In genomic region chr17:17446683-17447082, GRCm38 (mm10) we compare ENCODE assay signal across 35 mouse cellular contexts.
"Had no signal": no experiment of that assay in that cellular context is flagged by ENCODE, and none has a peak within 500 bp of the region (broad histone marks: within the 10 kb centered on the region; RNA-seq: fewer than 3 reads in every experiment).

No protein-coding gene starts in this region.

- H3K9me3 ChIP-seq: heart, embryonic 10.5 days; heart, embryonic 12.5 days; heart, embryonic 13.5 days; heart, embryonic 15.5 days; hindbrain, embryonic 10.5 days; hindbrain, embryonic 12.5 days; hindbrain, embryonic 13.5 days; hindbrain, embryonic 15.5 days; intestine, embryonic 15.5 days; kidney, embryonic 15.5 days had no signal

- DNase-seq: heart, postnatal 10 days; heart, postnatal 14 days; heart, postnatal 36 days; heart, postnatal 4 days; kidney, adult 11 months; kidney, adult 18-20 months; kidney, adult 2 months; kidney, adult 8-10 months; kidney, adult 9 months; kidney, postnatal 10 days; kidney, postnatal 14 days; kidney, postnatal 25 days; kidney, postnatal 36 days; kidney, postnatal 4 days; layer of hippocampus, adult 9-11 months; layer of hippocampus, postnatal 36 days had no signal

- H3K9ac ChIP-seq: heart, embryonic 12.5 days; heart, embryonic 13.5 days; heart, embryonic 15.5 days; hindbrain, embryonic 12.5 days; hindbrain, embryonic 13.5 days; hindbrain, embryonic 14.5 days; hindbrain, embryonic 15.5 days; intestine, embryonic 15.5 days; kidney, embryonic 15.5 days had no signal

- H3K36me3 ChIP-seq: heart, embryonic 10.5 days; heart, embryonic 12.5 days; heart, embryonic 13.5 days; heart, embryonic 15.5 days; hindbrain, embryonic 12.5 days; hindbrain, embryonic 13.5 days; hindbrain, embryonic 15.5 days; intestine, embryonic 15.5 days; kidney, embryonic 15.5 days had no signal

- H3K27me3 ChIP-seq: heart, embryonic 12.5 days; heart, embryonic 13.5 days; heart, embryonic 15.5 days; hindbrain, embryonic 12.5 days; hindbrain, embryonic 13.5 days; hindbrain, embryonic 15.5 days; intestine, embryonic 15.5 days; kidney, embryonic 15.5 days had no signal

- H3K4me2 ChIP-seq: heart, embryonic 11.5 days; heart, embryonic 12.5 days; heart, embryonic 13.5 days; heart, embryonic 15.5 days; hindbrain, embryonic 12.5 days; hindbrain, embryonic 13.5 days; hindbrain, embryonic 14.5 days; hindbrain, embryonic 15.5 days; intestine, embryonic 15.5 days; kidney, embryonic 15.5 days had no signal

- H3K27ac ChIP-seq: heart, embryonic 10.5 days; heart, embryonic 13.5 days; heart, embryonic 15.5 days; hindbrain, embryonic 10.5 days; hindbrain, embryonic 12.5 days; hindbrain, embryonic 13.5 days; hindbrain, embryonic 14.5 days; hindbrain, embryonic 15.5 days; hindbrain, postnatal 0 days; intestine, embryonic 15.5 days; kidney, embryonic 15.5 days; kidney, postnatal 0 days; layer of hippocampus, adult 2 months had no signal

- ATAC-seq: hindbrain, embryonic 16.5 days; hindbrain, postnatal 0 days; inflammation-experienced regulatory T-cells, adult 6 months; intestine, embryonic 15.5 days; intestine, embryonic 16.5 days; intestine, postnatal 0 days had no signal

- H3K4me3 ChIP-seq: heart, embryonic 10.5 days; heart, embryonic 12.5 days; heart, embryonic 13.5 days; heart, embryonic 15.5 days; hindbrain, embryonic 10.5 days; hindbrain, embryonic 12.5 days; hindbrain, embryonic 13.5 days; hindbrain, embryonic 15.5 days; intestine, embryonic 15.5 days; kidney, embryonic 15.5 days; layer of hippocampus, adult 2 months had no signal
